Mouse (Mus musculus) liver, embryonic 11.5 days (tissue): Measurements from ENCODE around the gene Gm10840. TPM values are rescaled to one million over a fixed set of nuclear protein-coding genes. Genes with fewer than 3 reads are reported as not detected.
A peak's percentile ranks its signal among the peaks of the same experiment; 100 is the strongest.
"Not testable (repeated sequence)": the region's sequence is repeated elsewhere in the genome, so short reads cannot be mapped to it uniquely, and the experiment has no call there.

ENCODE experiments used
- ATAC-seq: fragments of 200-750 bp; cut with Nextera tagmentation; replicated peaks from 2 replicates; pipeline ENCODE4 v1.8.0; 2017; ENCODE audit warnings: moderate number of reproducible peaks, mild to moderate bottlenecking, moderate TSS enrichment, moderate library complexity; ENCODE audit not compliant: low FRiP score
- DNase-seq: peaks from one replicate; pipeline ENCODE4 v3.0.0-alpha.2; 2017; ENCODE audit warnings: low spot score
- H3K27ac ChIP-seq: fragments of 300-500 bp; sonication (generic); 2 replicates; pipeline ENCODE4 v1.5.1; 2014; ENCODE audit warnings: mild to moderate bottlenecking, low read depth, low read length, control low read depth
- H3K27me3 ChIP-seq: fragments of 300-500 bp; sonication (generic); replicated peaks from 2 replicates; pipeline ENCODE4 v1.6.1; 2014; ENCODE audit warnings: low read length, mixed read lengths; ENCODE audit not compliant: control insufficient read depth, insufficient read depth
- H3K36me3 ChIP-seq: fragments of 300-500 bp; sonication (generic); 2 replicates; pipeline ENCODE4 v1.6.1; 2014; ENCODE audit warnings: mild to moderate bottlenecking, low read length, moderate library complexity, mixed read lengths; ENCODE audit not compliant: control insufficient read depth, insufficient read depth
- H3K4me1 ChIP-seq: fragments of 300-500 bp; sonication (generic); replicated peaks from 2 replicates; pipeline ENCODE4 v1.6.1; 2014; ENCODE audit warnings: low read length, mixed read lengths; ENCODE audit not compliant: control insufficient read depth, insufficient read depth
- H3K4me2 ChIP-seq: fragments of 300-500 bp; sonication (generic); 2 replicates; pipeline ENCODE4 v1.6.1; 2014; ENCODE audit warnings: mild to moderate bottlenecking, control low read depth, moderate library complexity
- H3K4me3 ChIP-seq: fragments of 300-500 bp; sonication (generic); 2 replicates; pipeline ENCODE4 v1.5.1; 2014; ENCODE audit warnings: low read depth, low read length, control low read depth
- H3K9ac ChIP-seq: fragments of 300-500 bp; sonication (generic); 2 replicates; pipeline ENCODE4 v1.6.1; 2014; ENCODE audit warnings: low read depth, low read length, control low read depth
- H3K9me3 ChIP-seq: fragments of 300-500 bp; sonication (generic); 2 replicates; pipeline ENCODE4 v1.6.1; 2016; ENCODE audit warnings: low read length, inconsistent platforms, mixed read lengths; ENCODE audit not compliant: control insufficient read depth
- WGBS: fragments of 180-500 bp; shearing (Covaris S2); extraction: QIAGEN DNeasy Blood & Tissue Kit; methylation state at CpG from one replicate; pipeline ENCODE4 v1.1.7; 2014; 5-methylcytosine and 5-hydroxymethylcytosine counted together
- polyA plus RNA-seq: library from polyadenylated mRNA; unstranded; fragments of >200 nt; fragmentation: Nextera tagmentation; extraction: Ambion mirVana; gene quantifications from 2 replicates; pipeline ENCODE4 v1.2.1, GENCODE M21; 2014

Gene Gm10840
- polyA plus RNA-seq, 1 experiment from 2014 or later = not detected

- H3K4me3 ChIP-seq = no peak overlapping the region
- ATAC-seq (no peak), DNase-seq (no peak)
- peaks cover 14% of the 10 kb centered on the region; the same call in 1 of the 2 replicates for H3K36me3 ChIP-seq
- H3K4me1 ChIP-seq = peaks cover 16% of the 10 kb centered on the region
- no peaks in the 10 kb centered on the region for H3K9me3 ChIP-seq
- no peak overlapping the region for H3K27ac ChIP-seq
- no peaks in the 10 kb centered on the region for H3K27me3 ChIP-seq
- H3K9ac ChIP-seq = no peak overlapping the region
- H3K4me2 ChIP-seq = no peak overlapping the region
Measured at GRCm38 (mm10) chr11:106195341-106195740, 34.7 kb downstream of the Gm10840 start.

GRCm38 (mm10) chr11:106198277-106198676, 37.6 kb downstream of the Gm10840 start:
- DNase-seq = no peak
- H3K27ac ChIP-seq = no peak overlapping the region
- H3K4me2 ChIP-seq = no peak overlapping the region
- peaks cover 20% of the 10 kb centered on the region for H3K36me3 ChIP-seq
- WGBS = 66% methylated on average over 4 of the region's 4 CpGs
- ATAC-seq = no peak
- H3K4me3 ChIP-seq = no peak overlapping the region
- H3K9me3 ChIP-seq = no peaks in the 10 kb centered on the region
- peaks cover 20% of the 10 kb centered on the region for H3K4me1 ChIP-seq
- no peaks in the 10 kb centered on the region for H3K27me3 ChIP-seq
- no peak overlapping the region for H3K9ac ChIP-seq

- not testable (repeated sequence) for H3K9me3 ChIP-seq, ATAC-seq
- WGBS = 91% methylated on average over 7 of the region's 7 CpGs
Measured at GRCm38 (mm10) chr11:106199997-106200396, 39.3 kb downstream of the Gm10840 start.

GRCm38 (mm10) chr11:106200756-106201155, 40.1 kb downstream of the Gm10840 start:
- whole genome bisulfite sequencing = 68% methylated on average over 6 of the region's 6 CpGs
- DNase-seq = no peak

More at GRCm38 (mm10) chr11:106199997-106200396, 39.3 kb downstream of the Gm10840 start:
- Histone ChIP-seq H3K36me3 (peaks cover 33% of the 10 kb centered on the region), H3K4me1 (peaks cover 20% of the 10 kb centered on the region)
- not testable (repeated sequence) for H3K4me2 ChIP-seq, H3K27ac ChIP-seq, H3K9ac ChIP-seq, H3K27me3 ChIP-seq, H3K4me3 ChIP-seq, DNase-seq

GRCm38 (mm10) chr11:106201337-106202122, 40.9 kb downstream of the Gm10840 start:
- no peak overlapping the region for H3K4me3 ChIP-seq
- no peaks in the 10 kb centered on the region for H3K9me3 ChIP-seq
- peaks cover 36% of the 10 kb centered on the region for H3K36me3 ChIP-seq
- no peak for DNase-seq
- 82% methylated on average over 19 of the region's 19 CpGs for WGBS
- no peaks in the 10 kb centered on the region for H3K27me3 ChIP-seq
- ATAC-seq = peak; percentile 78
- peak overlapping the region; percentile 1; the same call in 1 of the 2 replicates for H3K4me2 ChIP-seq
- no peak overlapping the region for H3K27ac ChIP-seq
- H3K9ac ChIP-seq = no peak overlapping the region
- peaks cover 20% of the 10 kb centered on the region for H3K4me1 ChIP-seq

More at GRCm38 (mm10) chr11:106200756-106201155, 40.1 kb downstream of the Gm10840 start:
- ATAC-seq = no peak
- Histone ChIP-seq H3K27ac (no peak overlapping the region), H3K36me3 (peaks cover 37% of the 10 kb centered on the region), H3K4me1 (peaks cover 20% of the 10 kb centered on the region), H3K9me3 (no peaks in the 10 kb centered on the region), H3K27me3 (no peaks in the 10 kb centered on the region), H3K4me2 (no peak overlapping the region), H3K4me3 (no peak overlapping the region), H3K9ac (no peak overlapping the region)

GRCm38 (mm10) chr11:106202123-106202465, 41.4 kb downstream of the Gm10840 start, which contains the start of gene Strada:
Gene Strada, minus strand, starts transcription at chr11:106202168.
- no peaks in the 10 kb centered on the region for H3K27me3 ChIP-seq
- ATAC-seq = no peak
- no peaks in the 10 kb centered on the region for H3K9me3 ChIP-seq
- H3K4me2 ChIP-seq = peak within 1 kb of the TSS; percentile 1; the same call in 1 of the 2 replicates
- no peak within 1 kb of the TSS for H3K27ac ChIP-seq
- H3K36me3 ChIP-seq = peaks cover 40% of the 10 kb centered on the region
- DNase-seq = no peak
- peaks cover 20% of the 10 kb centered on the region for H3K4me1 ChIP-seq
- H3K4me3 ChIP-seq = no peak within 1 kb of the TSS
- H3K9ac ChIP-seq = no peak within 1 kb of the TSS
- WGBS = 59% methylated on average over 5 of the region's 5 CpGs

Other genes starting within 250 kb of the Gm10840 start
- gene Cyb561, start 207.5 kb upstream of the Gm10840 start, polyA plus RNA-seq = 3.4 and 4.8 TPM in 2 replicates
- 0.26 and 0.39 TPM in 2 replicates for gene Ace, start 192.9 kb upstream of the Gm10840 start, polyA plus RNA-seq
- gene Ace3, start 166.2 kb upstream of the Gm10840 start, polyA plus RNA-seq = not detected in 2 replicates
- 0.12 and 0.26 TPM in 2 replicates for gene Kcnh6, start 152.7 kb upstream of the Gm10840 start, polyA plus RNA-seq
- gene Dcaf7, start 124.0 kb upstream of the Gm10840 start, polyA plus RNA-seq = 53.9 and 61.2 TPM in 2 replicates
- gene Taco1, start 94.8 kb upstream of the Gm10840 start, polyA plus RNA-seq = 12.8 and 13.8 TPM in 2 replicates
- 12.8 and 17.4 TPM in 2 replicates for gene Map3k3, start 76.2 kb upstream of the Gm10840 start, polyA plus RNA-seq
- 172 and 182 TPM in 2 replicates for gene Limd2, start within 50 bp of the Gm10840 start, polyA plus RNA-seq
- 22.0 and 24.3 TPM in 2 replicates for gene Strada, start 41.3 kb downstream of the Gm10840 start, polyA plus RNA-seq
- gene Ccdc47, start 55.5 kb downstream of the Gm10840 start, polyA plus RNA-seq = 73.3 and 76.0 TPM in 2 replicates
- gene Ddx42, start 56.1 kb downstream of the Gm10840 start, polyA plus RNA-seq = 63.3 and 68.2 TPM in 2 replicates
- gene Ftsj3, start 95.2 kb downstream of the Gm10840 start, polyA plus RNA-seq = 110 and 117 TPM in 2 replicates
- gene Psmc5, start 95.3 kb downstream of the Gm10840 start, polyA plus RNA-seq = 304 and 310 TPM in 2 replicates
- gene Smarcd2, start 112.1 kb downstream of the Gm10840 start, polyA plus RNA-seq = 60.3 and 62.9 TPM in 2 replicates
- gene Tcam1, start 115.8 kb downstream of the Gm10840 start, polyA plus RNA-seq = 0.66 and 1.2 TPM in 2 replicates
- gene Gh, start 141.0 kb downstream of the Gm10840 start, polyA plus RNA-seq = not detected in 2 replicates
- 5.9 and 6.3 TPM in 2 replicates for gene Cd79b, start 153.9 kb downstream of the Gm10840 start, polyA plus RNA-seq
- gene Scn4a, start 192.4 kb downstream of the Gm10840 start, polyA plus RNA-seq = not detected in 2 replicates
- gene Prr29, start 204.6 kb downstream of the Gm10840 start, polyA plus RNA-seq = not detected in 2 replicates
- 36.2 and 41.6 TPM in 2 replicates for gene Icam2, start 227.2 kb downstream of the Gm10840 start, polyA plus RNA-seq